Mouse (Mus musculus): ENCODE data around the gene Efcab12. TPM values are rescaled to one million over a fixed set of nuclear protein-coding genes. Genes with fewer than 3 reads are reported as not detected.
"Not testable (repeated sequence)": the region's sequence is repeated elsewhere in the genome, so short reads cannot be mapped to it uniquely, and the experiment has no call there.

The Efcab12 gene
- polyA plus RNA-seq, 1 experiment = 0.56 TPM

GRCm38 (mm10) chr6:115845006-115845405 is 6.8 kb upstream of the Efcab12 start:
- DNase-seq (ENCODE audit: low spot score) = no peak

GRCm38 (mm10) chr6:115838745-115839144 is 533 bp upstream of the Efcab12 start:
- DNase-seq (ENCODE audit: low spot score) = no peak

DNA sequence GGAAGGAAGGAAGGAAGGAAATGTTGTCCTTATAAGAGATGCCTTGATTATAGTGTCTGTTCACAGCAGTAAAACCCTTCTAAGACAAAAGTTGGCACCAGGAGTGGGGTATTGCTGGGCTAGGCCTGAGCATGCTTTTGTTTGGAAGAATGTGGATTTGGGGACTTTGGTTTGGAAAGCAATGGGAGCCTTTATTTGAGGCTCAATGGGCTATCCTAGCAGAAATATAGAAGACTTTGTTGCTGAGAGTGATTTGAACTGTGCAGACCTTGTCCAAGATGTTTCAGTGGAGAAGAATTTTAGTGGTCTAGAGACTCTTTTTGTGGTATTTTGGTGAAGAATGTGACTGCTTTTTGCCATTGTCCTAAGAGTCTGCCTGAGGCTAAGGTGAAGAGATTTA is 4.4 kb downstream of the Efcab12 start:
- no peak for DNase-seq (ENCODE audit: low spot score)

- no peak for DNase-seq (ENCODE audit: low spot score)
Measured at GRCm38 (mm10) chr6:115832152-115832850, 5.9 kb downstream of the Efcab12 start.

- DNase-seq (ENCODE audit: low spot score) = no peak
Measured at GRCm38 (mm10) chr6:115830779-115831601, 7.2 kb downstream of the Efcab12 start.

- DNase-seq (ENCODE audit: low spot score) = not testable (repeated sequence)
Measured at GRCm38 (mm10) chr6:115823850-115824464, 14.3 kb downstream of the Efcab12 start.

DNA sequence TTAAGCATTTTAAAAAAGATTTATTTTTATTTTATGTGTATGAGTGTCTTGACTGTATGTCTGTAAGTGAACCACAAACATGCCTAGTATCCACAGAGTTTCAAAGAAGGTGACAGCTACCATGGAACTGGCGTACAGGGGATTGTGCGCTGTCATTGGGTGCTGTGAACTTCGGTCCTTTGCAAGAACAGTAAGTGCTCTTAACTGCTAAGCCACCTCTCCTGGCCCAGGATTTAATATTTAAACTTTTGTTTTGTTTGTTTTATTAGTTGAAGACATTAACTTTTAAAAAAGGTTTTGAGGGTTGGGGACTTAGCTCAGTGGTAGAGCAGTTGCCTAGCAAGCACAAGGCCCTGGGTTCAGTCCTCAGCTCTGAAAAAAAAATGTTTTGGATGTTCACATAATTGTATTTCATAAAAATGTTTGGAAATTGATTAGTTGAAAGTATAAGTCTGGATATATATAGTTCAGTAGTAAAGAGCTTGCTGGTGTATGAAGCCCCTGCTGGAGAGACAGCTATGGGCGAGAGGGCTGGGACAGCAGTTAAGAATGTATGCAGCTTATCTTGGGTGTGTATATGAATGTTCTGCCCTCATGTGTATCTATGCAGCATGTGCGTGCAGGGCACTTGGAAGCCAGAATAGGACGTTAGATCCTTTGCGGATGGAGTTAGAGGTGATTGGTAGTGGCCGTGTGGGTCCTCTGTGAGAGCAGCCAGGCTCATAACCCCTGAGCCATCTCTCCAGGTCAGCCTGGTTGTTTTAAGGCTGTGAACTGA is 16.8 kb downstream of the Efcab12 start:
- DNase-seq (ENCODE audit: low spot score) = no peak

DNA sequence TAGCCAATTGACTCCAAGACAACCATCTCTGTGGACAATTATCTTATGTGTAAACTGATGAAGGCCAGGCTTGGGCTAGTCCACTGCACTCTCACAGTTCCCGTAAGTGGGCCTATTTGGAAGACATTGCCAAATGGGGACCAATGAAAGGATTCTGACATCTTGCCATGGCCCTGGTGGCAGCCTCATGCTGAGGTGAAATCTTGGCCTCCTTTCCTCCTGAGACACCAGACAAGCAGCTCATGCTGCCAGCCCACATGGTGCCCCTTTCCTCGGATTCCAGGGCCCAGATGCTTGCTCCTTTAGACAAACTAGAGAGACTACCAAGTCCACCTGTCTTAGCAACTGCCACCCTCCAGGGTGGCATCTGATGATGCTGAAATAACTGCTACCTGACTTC is 20.1 kb downstream of the Efcab12 start:
- DNase-seq (ENCODE audit: low spot score) = no peak

GRCm38 (mm10) chr6:115815041-115815440 is 23.2 kb downstream of the Efcab12 start:
- no peak for DNase-seq (ENCODE audit: low spot score)

GRCm38 (mm10) chr6:115814104-115814503 is 24.1 kb downstream of the Efcab12 start:
- no peak for DNase-seq (ENCODE audit: low spot score)

DNA sequence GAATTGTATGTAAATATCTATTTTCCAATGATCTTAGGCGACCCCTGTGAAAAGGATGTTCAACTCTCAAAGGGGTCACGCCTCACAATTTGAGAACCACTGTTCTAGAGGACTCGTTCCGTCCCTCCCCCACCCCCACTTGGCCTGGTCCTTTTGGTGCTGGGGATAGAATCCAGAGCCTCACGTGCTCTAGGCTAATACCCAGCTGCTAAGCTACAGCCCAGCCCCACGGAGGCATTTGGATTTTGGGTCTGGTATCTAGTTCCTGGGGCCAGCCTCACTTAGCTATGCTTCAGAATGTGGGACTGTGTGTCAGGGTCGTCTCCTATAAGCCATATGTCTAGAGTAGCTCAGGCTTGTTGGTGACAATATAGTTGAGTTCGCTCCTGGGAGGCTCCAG is 26.6 kb downstream of the Efcab12 start:
- DNase-seq (ENCODE audit: low spot score) = no peak

GRCm38 (mm10) chr6:115808488-115809231 is 29.6 kb downstream of the Efcab12 start, which contains the start of gene Rpl32:
Gene Rpl32, minus strand, starts transcription at chr6:115808747.
- DNase-seq (ENCODE audit: low spot score) = peak; percentile 85

DNA sequence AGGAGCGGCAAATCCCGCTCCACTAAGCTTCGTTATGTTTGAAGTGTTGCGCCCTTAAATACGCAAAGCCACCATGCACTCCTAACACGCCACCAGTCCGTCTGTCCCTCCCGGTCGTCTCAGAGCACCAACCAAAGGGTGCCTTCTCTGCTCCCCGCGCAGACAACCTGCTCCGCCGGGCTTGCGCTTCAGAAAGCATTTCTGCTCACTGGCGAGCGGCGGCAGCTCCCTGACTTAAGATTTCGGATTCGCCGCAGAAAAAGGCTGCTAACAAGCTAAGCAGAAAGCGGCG is 30.1 kb downstream of the Efcab12 start:
- DNase-seq (ENCODE audit: low spot score) = no peak

GRCm38 (mm10) chr6:115807464-115808195 is 30.6 kb downstream of the Efcab12 start:
- no peak for DNase-seq (ENCODE audit: low spot score)

DNA sequence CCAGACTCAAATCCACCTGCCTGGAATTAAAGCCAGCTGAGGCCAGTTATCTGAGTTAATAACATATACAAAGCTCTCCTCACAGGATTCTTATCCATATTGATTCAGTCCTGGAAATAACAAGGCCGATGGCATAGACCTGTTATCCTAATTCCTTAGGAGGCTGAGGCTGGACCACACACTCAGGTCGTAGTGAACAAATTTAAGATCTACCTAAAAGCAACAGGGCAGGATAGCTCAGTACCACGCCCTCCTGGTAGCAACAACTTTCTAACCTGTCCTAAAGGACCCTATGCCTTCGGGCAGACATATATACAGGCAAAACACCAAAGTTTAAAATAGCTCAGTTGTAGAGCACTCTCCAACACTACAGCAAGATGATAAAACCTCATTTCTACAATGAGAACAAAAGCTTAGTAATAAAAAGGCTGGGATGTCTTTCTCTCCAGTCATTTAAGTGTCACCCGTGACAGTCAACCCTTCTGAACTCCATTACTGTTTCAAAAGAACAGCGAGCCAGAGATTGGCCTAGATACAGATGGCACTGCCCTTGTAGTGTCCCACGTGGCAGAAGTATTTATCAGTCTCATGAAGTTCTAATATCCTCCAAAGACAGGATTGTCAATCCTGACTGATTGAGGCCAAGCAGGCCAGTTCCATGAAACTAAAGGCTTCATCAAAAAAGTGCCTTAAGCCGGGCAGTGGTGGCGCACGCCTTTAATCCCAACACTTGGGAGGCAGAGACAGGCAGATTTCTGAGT is 33.6 kb downstream of the Efcab12 start:
- DNase-seq (ENCODE audit: low spot score) = no peak

GRCm38 (mm10) chr6:115803541-115804382 is 34.5 kb downstream of the Efcab12 start:
- no peak for DNase-seq (ENCODE audit: low spot score)

DNA sequence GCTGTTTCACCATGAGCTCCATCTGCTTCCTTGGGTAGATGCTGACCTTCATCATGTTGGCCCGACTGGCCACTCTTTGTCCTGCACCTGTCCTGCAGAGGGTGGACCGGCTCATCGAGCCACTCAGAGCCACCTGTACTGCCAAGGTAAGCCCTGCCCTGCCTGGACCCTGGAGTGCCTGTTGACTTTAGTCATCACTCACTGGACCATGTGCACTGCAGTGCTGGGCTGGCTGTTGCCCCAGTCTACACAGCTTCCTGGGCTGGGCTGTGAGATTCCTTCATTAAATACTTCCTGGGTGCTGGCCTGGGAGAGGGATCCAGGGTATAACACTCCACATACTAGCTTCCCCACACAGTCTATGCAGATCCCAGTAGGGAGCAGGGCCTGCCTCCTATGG is 36.4 kb downstream of the Efcab12 start:
- no peak for DNase-seq (ENCODE audit: low spot score)

DNA sequence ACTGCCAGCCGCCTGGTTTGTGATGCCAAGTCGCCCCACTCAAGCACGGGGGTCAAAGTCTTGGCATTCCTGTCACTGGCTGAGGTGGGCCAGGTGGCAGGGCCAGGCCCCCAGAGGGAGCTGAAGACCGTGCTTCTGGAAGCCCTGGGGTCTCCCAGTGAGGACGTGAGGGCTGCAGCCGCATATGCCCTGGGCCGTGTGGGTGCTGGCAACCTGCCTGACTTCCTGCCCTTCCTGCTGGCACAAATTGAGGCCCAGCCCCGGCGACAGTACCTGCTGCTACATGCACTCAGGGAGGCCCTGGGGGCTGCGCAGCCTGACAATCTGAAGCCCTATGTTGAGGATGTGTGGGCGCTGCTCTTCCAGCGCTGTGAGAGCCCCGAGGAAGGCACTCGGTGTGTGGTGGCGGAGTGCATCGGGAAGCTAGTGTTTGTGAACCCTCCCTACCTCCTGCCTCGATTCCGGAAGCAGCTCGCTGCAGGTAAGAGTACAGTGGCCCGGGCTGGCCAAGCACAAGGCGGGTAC is 45.5 kb downstream of the Efcab12 start:
- DNase-seq (ENCODE audit: low spot score) = no peak
